Mouse (Mus musculus) forebrain, embryonic 13.5 days (tissue): Measurements from ENCODE around the gene Gfer. TPM values are rescaled to one million over a fixed set of nuclear protein-coding genes. Genes with fewer than 3 reads are reported as not detected.
"Not testable (repeated sequence)": the region's sequence is repeated elsewhere in the genome, so short reads cannot be mapped to it uniquely, and the experiment has no call there.

ENCODE experiments used
- ATAC-seq: fragments of 200-750 bp; cut with Nextera tagmentation; 2 replicates; pipeline ENCODE4 v1.8.0; 2017
- H3K27ac ChIP-seq: fragments of 300-500 bp; sonication (generic); 2 replicates; pipeline ENCODE4 v1.5.1; 2015; ENCODE audit warnings: inconsistent platforms, mild to moderate bottlenecking, moderate library complexity
- H3K27me3 ChIP-seq: fragments of 300-500 bp; sonication (generic); 2 replicates; pipeline ENCODE4 v1.6.1; 2015; ENCODE audit warnings: mild to moderate bottlenecking, inconsistent platforms
- H3K36me3 ChIP-seq: fragments of 300-500 bp; sonication (generic); 2 replicates; pipeline ENCODE4 v1.6.1; 2015; ENCODE audit warnings: mild to moderate bottlenecking, inconsistent platforms; ENCODE audit not compliant: poor library complexity, severe bottlenecking
- H3K4me1 ChIP-seq: fragments of 300-500 bp; sonication (generic); 2 replicates; pipeline ENCODE4 v1.6.1; 2015; ENCODE audit warnings: inconsistent platforms
- H3K4me2 ChIP-seq: fragments of 300-500 bp; sonication (generic); 2 replicates; pipeline ENCODE4 v1.6.1; 2015; ENCODE audit warnings: inconsistent platforms, mild to moderate bottlenecking, moderate library complexity
- H3K4me3 ChIP-seq: fragments of 300-500 bp; sonication (generic); 2 replicates; pipeline ENCODE4 v1.5.1; 2015; ENCODE audit warnings: mild to moderate bottlenecking, inconsistent platforms
- H3K9ac ChIP-seq: fragments of 300-500 bp; sonication (generic); 2 replicates; pipeline ENCODE4 v1.6.1; 2015; ENCODE audit warnings: mild to moderate bottlenecking, inconsistent platforms
- H3K9me3 ChIP-seq: fragments of 300-500 bp; sonication (generic); replicated peaks from 2 replicates; pipeline ENCODE4 v1.6.1; 2016; ENCODE audit warnings: inconsistent platforms
- WGBS: fragments of 180-500 bp; shearing (Covaris S2); methylation state at CpG from one replicate; pipeline ENCODE4 v1.1.7; 2015; 5-methylcytosine and 5-hydroxymethylcytosine counted together
- polyA plus RNA-seq: library from polyadenylated mRNA; unstranded; fragments of >200 nt; fragmentation: Nextera tagmentation; extraction: Ambion mirVana; gene quantifications from 2 replicates; pipeline ENCODE4 v1.2.1, GENCODE M21; 2015

The Gfer gene
- polyA plus RNA-seq, 1 experiment from 2014 or later, result 40.7 TPM

DNA sequence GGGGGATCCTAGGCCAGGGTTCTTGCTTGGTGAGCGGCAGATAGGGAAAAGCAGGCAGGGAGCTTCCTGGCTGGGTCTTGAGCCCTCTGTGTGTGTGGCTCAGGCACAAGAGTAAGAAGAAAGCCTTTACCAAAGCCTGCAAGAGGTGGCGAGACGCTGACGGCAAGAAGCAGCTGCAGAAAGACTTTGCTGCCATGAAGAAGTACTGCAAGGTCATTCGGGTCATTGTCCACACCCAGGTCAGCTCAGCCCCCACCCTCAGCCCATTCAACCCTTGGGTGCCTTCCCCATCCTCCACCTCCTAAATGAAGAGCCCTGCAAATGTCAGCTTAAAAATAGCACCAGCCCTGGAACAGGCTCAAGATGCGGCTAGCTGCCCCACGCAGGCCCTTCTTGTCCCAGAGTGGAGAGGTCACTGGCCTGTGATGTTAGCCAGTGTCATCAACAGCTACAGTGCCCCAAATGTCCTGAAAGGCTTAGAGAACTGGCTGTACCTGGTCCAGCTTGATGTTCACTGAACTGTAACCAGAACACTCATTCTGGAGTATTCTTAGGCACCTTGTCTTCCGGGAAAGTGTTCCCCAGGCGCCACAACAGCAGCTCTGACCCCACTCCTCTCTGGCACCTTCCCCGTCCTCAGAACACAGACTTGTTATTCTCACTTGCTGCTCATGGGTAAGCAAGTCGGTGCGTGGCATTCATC, 36.4 kb upstream of the Gfer start:
- Histone ChIP-seq H3K4me3 (no peak overlapping the region), H3K4me2 (no peak overlapping the region), H3K9me3 (no peaks in the 10 kb centered on the region), H3K27me3 (peaks cover 16% of the 10 kb centered on the region), H3K4me1 (peaks cover 11% of the 10 kb centered on the region), H3K9ac (no peak overlapping the region), H3K27ac (no peak overlapping the region), H3K36me3 (no peaks in the 10 kb centered on the region)
- no peak for ATAC-seq
- 80% methylated on average over 12 of the region's 12 CpGs for WGBS

DNA sequence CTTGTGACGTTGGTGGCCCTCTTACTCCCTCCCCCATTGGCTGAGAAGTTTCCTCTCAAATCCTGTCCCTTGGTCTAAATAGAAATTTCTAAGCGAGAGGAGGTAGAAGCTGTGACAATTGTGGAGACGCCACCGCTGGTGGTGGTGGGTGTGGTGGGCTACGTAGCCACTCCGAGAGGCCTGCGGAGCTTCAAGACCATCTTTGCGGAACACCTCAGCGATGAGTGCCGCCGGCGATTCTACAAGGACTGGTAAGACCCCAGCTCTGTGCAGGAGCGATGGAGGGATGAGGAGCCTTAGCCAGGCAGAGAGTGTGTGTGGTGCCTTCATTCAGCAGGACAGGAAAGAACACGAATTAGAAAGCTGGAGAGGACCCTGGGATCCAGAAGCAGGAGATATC, 34.8 kb upstream of the Gfer start:
- Histone ChIP-seq H3K27me3 (peaks cover 17% of the 10 kb centered on the region), H3K4me2 (no peak overlapping the region), H3K9ac (no peak overlapping the region), H3K36me3 (no peaks in the 10 kb centered on the region), H3K4me1 (no peaks in the 10 kb centered on the region), H3K4me3 (no peak overlapping the region), H3K27ac (no peak overlapping the region), H3K9me3 (no peaks in the 10 kb centered on the region)
- 82% methylated on average over 14 of the region's 14 CpGs for WGBS
- ATAC-seq, result no peak

DNA sequence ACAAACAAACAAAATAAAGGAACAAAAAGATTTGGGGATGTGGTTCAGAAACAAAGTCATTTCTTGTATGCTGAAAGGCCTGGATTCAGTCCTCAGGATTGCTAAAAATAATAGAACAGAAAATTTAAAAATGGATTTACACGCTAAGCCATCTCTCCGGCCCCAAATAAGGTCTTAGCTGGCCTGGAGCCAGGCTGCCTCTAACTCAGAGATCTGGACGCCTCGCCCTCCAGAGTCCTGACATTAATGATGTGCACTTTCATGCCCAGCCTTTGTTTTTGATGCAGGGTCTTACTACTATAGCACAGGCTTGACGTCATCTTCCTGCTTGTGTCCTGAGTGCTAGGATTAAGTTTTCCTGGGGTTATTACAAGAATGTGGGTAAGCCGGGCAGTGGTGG, 33.1 kb upstream of the Gfer start:
- Histone ChIP-seq H3K36me3 (no peaks in the 10 kb centered on the region), H3K4me1 (peaks cover 3% of the 10 kb centered on the region; the same call in 1 of the 2 replicates), H3K4me3 (no peak overlapping the region), H3K9ac (no peak overlapping the region), H3K27me3 (peaks cover 17% of the 10 kb centered on the region), H3K9me3 (no peaks in the 10 kb centered on the region), H3K27ac (no peak overlapping the region), H3K4me2 (no peak overlapping the region)
- no peak for ATAC-seq
- 79% methylated on average over 6 of the region's 6 CpGs for WGBS

DNA sequence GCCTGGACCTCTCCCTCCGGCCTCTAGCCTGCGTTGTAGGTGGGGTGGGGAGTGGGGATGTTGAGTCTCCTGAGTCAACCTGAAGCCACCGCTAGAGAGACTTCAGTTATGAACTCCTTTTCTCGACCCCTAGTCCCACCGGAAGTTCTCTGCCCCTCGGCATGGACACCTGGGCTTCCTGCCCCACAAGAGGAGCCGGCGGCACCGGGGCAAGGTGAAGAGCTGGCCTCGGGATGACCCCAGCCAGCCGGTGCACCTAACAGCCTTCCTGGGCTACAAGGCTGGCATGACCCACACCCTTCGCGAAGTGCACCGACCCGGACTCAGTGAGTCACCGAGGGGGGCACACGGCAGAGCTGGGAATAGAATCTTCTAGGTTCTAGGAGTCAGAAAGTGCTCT, 32.2 kb upstream of the Gfer start:
- Histone ChIP-seq H3K4me3 (no peak overlapping the region), H3K27me3 (peaks cover 11% of the 10 kb centered on the region), H3K36me3 (no peaks in the 10 kb centered on the region), H3K4me1 (peaks cover 9% of the 10 kb centered on the region), H3K4me2 (no peak overlapping the region), H3K27ac (no peak overlapping the region), H3K9me3 (no peaks in the 10 kb centered on the region), H3K9ac (0 out of 2 replicates have a peak overlapping the region, but pooled peaks have one; percentile 0)
- ATAC-seq, result no peak
- 76% methylated on average over 17 of the region's 17 CpGs for WGBS

DNA sequence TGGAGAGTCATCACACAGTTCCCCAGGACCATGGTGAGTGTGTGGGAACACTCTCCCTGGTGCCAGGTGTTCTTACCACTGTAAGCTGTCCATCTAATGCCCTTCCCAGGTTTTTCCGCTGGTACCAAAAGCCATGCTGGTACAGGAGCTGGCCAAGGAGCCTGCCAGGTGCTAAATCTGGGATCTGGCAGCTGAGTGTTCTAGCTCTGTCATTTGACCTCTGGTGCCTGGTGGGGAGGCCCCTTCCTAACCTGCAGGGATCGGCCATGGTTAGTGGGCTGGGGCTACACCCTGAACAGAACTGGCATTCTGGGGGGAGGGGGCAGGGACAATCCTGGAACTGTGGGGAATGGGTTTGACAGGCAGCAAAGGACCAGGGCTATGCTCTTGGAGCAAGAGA, 31.7 kb upstream of the Gfer start, which contains the start of gene Rpl3l:
Rpl3l (plus strand) TSS at position 203 of the 400 bp plus-strand sequence.
- peaks cover 1% of the 10 kb centered on the region; the same call in 1 of the 2 replicates for H3K36me3 ChIP-seq
- H3K4me3 ChIP-seq, result no peak within 1 kb of the TSS
- ATAC-seq, result no peak
- WGBS, result 68% methylated on average over 2 of the region's 2 CpGs
- peak within 1 kb of the TSS; percentile 13; the same call in 1 of the 2 replicates for H3K9ac ChIP-seq
- H3K27ac ChIP-seq, result no peak within 1 kb of the TSS
- peaks cover 10% of the 10 kb centered on the region for H3K27me3 ChIP-seq
- H3K4me1 ChIP-seq, result peaks cover 15% of the 10 kb centered on the region
- no peaks in the 10 kb centered on the region for H3K9me3 ChIP-seq
- no peak within 1 kb of the TSS for H3K4me2 ChIP-seq

DNA sequence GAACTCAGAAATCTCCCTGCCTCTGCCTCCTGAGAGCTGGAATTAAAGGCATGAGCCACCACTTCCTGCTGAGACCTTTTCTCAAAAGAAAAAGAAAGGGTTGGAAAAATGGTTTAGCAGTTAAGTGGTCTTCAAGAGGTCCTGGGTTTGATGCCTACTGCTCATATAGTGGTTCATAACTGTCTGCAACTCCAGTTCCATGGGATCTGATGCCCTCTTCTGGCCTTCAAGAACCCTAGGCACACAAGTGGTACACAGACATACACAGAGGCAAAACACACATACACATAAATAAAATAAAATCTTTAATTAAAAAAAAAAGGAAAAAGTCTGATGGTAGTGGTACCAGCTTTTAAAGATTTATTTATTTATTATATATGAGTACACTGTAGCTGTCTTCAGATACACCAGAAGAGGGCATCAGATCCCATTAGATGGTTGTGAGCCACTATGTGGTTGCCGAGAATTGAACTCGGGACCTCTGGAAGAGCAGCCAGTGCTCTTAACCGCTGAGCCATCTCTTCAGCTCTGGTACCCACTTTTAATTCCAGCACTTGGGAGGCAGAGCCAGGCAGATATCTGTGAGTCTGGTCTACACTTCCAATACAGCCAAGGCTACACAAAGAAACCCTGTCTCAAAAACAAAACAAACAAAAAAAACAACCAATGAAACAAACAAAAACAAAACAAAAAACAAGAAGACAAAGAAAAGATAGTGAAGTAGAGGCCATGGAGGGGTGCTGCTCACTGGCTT, 29.9 kb upstream of the Gfer start:
- 80% methylated on average over 3 of the region's 3 CpGs for WGBS
- ATAC-seq, result no peak

DNA sequence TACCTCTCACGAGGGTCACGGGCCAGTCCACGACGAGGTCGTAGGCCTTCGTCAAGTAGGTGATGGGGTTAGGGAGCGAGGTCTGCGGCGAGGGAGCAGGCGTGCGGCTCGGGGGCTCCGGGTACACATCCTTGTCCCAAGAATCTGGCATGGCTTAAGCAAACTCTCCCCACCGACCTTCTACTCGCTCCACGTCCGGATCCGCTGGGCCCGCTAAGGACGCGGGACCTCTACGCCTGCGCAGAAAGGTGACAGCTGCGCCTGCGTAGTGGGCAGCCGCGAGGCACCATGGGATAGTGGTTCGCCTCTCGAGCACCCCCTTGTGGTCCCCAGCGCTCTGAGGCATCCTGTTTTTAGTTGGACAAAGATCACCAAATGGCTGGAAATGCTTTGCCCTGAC, 28.2 kb upstream of the Gfer start, which contains the start of gene Ndufb10:
Ndufb10 (minus strand) TSS at position 295 of the 400 bp plus-strand sequence.
- no peaks in the 10 kb centered on the region for H3K9me3 ChIP-seq
- peak; percentile 74 for ATAC-seq
- H3K4me2 ChIP-seq, result peak within 1 kb of the TSS; percentile 94
- peaks cover 10% of the 10 kb centered on the region for H3K27me3 ChIP-seq
- peak within 1 kb of the TSS; percentile 82 for H3K4me3 ChIP-seq
- peak within 1 kb of the TSS; percentile 96 for H3K9ac ChIP-seq
- H3K4me1 ChIP-seq, result peaks cover 31% of the 10 kb centered on the region
- under 1% methylated on average over 30 of the region's 30 CpGs for WGBS
- H3K36me3 ChIP-seq, result peaks cover 17% of the 10 kb centered on the region
- H3K27ac ChIP-seq, result peak within 1 kb of the TSS; percentile 65

More for the DNA sequence above, 29.9 kb upstream of the Gfer start:
- H3K9ac ChIP-seq, result no peak overlapping the region
- no peak overlapping the region for H3K4me3 ChIP-seq
- peaks cover 10% of the 10 kb centered on the region for H3K27me3 ChIP-seq
- no peak overlapping the region for H3K27ac ChIP-seq
- H3K4me1 ChIP-seq, result peaks cover 31% of the 10 kb centered on the region
- no peak overlapping the region for H3K4me2 ChIP-seq
- peaks cover 17% of the 10 kb centered on the region for H3K36me3 ChIP-seq
- no peaks in the 10 kb centered on the region for H3K9me3 ChIP-seq

DNA sequence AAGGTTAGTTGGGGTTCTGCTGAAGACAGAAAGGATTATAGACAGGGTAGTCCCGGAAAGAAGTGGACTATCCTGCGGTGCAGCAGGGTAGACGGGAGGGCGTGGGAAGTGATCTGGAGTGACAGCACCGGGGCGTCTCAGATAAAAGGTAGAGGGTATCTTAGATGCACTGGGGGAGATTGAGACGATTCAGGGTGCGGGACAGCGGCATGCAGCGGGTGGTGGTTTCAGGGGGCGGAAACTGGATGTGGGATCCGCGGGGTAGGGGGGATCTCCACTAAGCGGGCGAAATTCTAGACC, 27.9 kb upstream of the Gfer start:
- Histone ChIP-seq H3K9ac (peak overlapping the region; percentile 96), H3K36me3 (peaks cover 17% of the 10 kb centered on the region), H3K27me3 (peaks cover 10% of the 10 kb centered on the region), H3K4me2 (peak overlapping the region; percentile 94), H3K27ac (peak overlapping the region; percentile 65; the same call in 1 of the 2 replicates), H3K4me3 (peak overlapping the region; percentile 82), H3K4me1 (peaks cover 35% of the 10 kb centered on the region), H3K9me3 (no peaks in the 10 kb centered on the region)
- under 1% methylated on average over 15 of the region's 15 CpGs for WGBS
- peak; percentile 1; the same call in 1 of the 2 replicates for ATAC-seq

DNA sequence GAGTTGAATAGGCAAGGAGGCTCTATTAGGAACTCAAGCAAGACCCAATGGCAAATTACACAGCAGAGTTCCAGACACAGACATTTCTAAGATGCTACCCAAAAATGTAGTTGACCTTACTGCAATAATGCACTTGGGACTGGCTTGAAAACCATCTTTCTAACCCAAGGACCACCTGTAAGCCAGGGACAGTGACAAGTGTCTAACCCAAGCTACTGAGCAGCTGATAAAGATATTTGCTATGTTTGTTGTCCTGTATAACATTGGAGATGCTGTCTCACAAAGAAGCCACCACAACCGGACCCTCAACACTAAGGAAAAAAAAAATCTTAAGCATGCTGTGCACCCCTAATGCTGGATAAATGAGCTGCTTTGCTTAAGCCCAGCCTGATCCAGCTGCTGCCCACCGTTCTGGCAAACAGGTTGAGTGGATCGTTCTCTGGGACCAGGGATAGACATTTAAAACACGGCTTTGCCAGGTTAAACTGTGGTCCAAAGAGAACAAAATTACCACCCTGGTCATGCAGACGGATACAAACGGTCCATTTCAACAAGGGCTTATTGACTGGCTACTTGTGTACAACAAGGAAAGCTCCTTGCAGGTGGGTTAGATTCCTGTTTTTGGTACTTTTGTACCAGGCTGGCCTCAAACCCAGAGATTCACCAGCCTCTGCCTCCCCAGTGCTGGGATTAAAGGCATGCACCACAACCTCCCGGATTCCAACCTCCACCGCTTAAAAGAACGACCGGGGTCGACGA, 27.3 kb upstream of the Gfer start:
- ATAC-seq, result no peak
- WGBS, result 3% methylated on average over 12 of the region's 12 CpGs
- Histone ChIP-seq H3K27ac (0 out of 2 replicates have a peak overlapping the region, but pooled peaks have one; percentile 65), H3K4me3 (peak overlapping the region; percentile 82), H3K9ac (peak overlapping the region; percentile 96), H3K4me1 (peaks cover 39% of the 10 kb centered on the region), H3K4me2 (peak overlapping the region; percentile 94), H3K9me3 (no peaks in the 10 kb centered on the region), H3K36me3 (peaks cover 17% of the 10 kb centered on the region), H3K27me3 (peaks cover 10% of the 10 kb centered on the region)

DNA sequence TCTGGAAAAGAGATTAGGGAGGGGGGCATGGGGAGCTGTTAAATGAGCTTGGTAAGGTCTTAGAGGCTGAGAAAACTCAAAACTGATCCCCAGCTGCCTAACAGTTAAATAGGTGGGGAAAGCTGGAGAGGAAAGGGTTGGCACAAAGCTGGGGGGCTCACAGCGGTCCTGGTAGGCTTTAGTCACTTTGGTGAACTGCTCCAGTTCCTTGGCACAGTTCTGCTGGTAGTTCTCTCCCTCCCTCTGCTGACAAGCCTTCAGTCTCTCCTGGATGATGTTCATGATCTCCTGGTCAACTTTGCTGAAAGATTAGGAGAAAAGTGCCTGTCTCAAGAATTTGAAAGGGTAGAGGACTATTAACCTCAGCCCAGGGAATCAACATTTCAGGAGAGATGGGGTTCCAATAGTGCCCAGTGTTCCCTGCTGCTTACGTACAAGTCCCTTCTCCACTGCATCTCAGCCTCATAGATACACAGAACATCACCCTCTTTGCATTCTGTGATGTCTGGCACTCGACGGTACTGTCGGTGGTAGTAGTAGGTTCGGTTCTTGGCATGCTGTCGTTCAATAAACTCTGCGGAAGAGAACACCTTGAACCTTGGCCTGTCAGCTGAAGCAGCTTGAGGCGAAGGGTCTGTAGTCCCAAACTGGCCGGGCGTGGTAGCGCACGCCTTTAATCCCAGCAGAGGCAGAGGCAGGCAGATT, 26.4 kb upstream of the Gfer start:
- H3K4me2 ChIP-seq, result peak overlapping the region; percentile 87
- WGBS, result 41% methylated on average over 13 of the region's 13 CpGs
- peaks cover 23% of the 10 kb centered on the region for H3K36me3 ChIP-seq
- ATAC-seq, result no peak
- H3K9ac ChIP-seq, result peak overlapping the region; percentile 50
- H3K27ac ChIP-seq, result no peak overlapping the region; the same call in 1 of the 2 replicates
- H3K4me3 ChIP-seq, result peak overlapping the region; percentile 82
- H3K9me3 ChIP-seq, result no peaks in the 10 kb centered on the region
- H3K4me1 ChIP-seq, result peaks cover 39% of the 10 kb centered on the region
- 0 out of 2 replicates have a peak, but pooled peaks cover 2% of the 10 kb centered on the region for H3K27me3 ChIP-seq

DNA sequence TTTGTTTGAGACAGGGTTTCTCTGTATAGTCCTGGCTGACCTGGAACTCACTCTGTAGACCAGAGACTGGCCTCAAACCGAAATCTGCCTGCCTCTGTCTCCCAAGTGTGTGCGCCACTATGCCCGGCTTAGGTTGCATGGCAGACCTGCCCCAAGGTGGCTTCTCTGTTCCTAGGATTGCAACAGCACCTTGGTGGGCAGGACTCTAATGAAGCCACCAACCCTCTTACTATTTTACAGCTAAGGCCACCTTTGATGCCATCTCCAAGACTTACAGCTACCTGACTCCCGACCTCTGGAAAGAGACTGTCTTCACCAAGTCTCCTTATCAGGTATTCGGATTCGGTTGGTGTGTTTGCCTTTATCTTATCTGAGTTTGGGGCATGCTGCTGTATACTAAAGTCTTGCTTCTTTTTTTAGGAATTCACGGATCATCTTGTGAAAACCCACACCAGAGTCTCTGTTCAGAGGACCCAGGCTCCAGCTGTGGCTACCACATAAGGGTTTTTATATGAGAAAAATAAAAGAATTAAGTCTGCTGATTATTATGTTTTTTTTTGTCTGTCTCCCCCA, 25.5 kb upstream of the Gfer start:
- H3K27ac ChIP-seq, result not testable (repeated sequence)
- 70% methylated on average over 7 of the region's 7 CpGs for WGBS
- peak overlapping the region; percentile 68 for H3K9ac ChIP-seq

More for the DNA sequence above, 25.5 kb upstream of the Gfer start:
- not testable (repeated sequence) for ATAC-seq, H3K9me3 ChIP-seq, H3K27me3 ChIP-seq
- Histone ChIP-seq H3K36me3 (peaks cover 30% of the 10 kb centered on the region), H3K4me1 (peaks cover 39% of the 10 kb centered on the region), H3K4me3 (peak overlapping the region; percentile 83), H3K4me2 (peak overlapping the region; percentile 87)
